Mouse (Mus musculus): ENCODE measurements around the gene Rubcnl.

GRCm38 (mm10) chr14:75065211-75065610 is 49.4 kb downstream of the Rubcnl start:
- no peak for TF ChIP-seq EP300 (IDR thresholded peaks at IDR 0.05; ENCODE audit: insufficient read depth, low read depth, low read length)
- TF ChIP-seq CTCF (IDR thresholded peaks at IDR 0.05), result no peak
- no peak for TF ChIP-seq POLR2A (IDR thresholded peaks at IDR 0.05; ENCODE audit: insufficient read depth, low read depth, low read length)
